Mouse (Mus musculus) adrenal gland, adult 18-20 months (tissue): Measurements from ENCODE around the gene Hnrnpr. TPM values are rescaled to one million over a fixed set of nuclear protein-coding genes. Genes with fewer than 3 reads are reported as not detected.

Experiments
- DNase-seq, 2 experiments: peaks; one replicate each; pipeline ENCODE4 v3.0.0; 2021 to 2022; ENCODE audit warnings: low spot score in 2 of 2
- total RNA-seq, 2 experiments: library from RNA; stranded (reverse); gene quantifications; 1 replicate in 1 of 2; 2 replicates in 1 of 2; pipeline ENCODE4 v1.2.3; 2021

Hnrnpr gene
- total RNA-seq, 2 experiments from 2014 or later: 52.2 to 64.3 TPM

- DNase-seq: no peak
These were observed 73.1 kb downstream of the Hnrnpr start for GRCm38 (mm10) chr4:136383839-136384238.

GRCm38 (mm10) chr4:136387261-136387660 is 76.5 kb downstream of the Hnrnpr start:
- DNase-seq: no peak

- no peak for DNase-seq
These were observed 91.1 kb downstream of the Hnrnpr start for GRCm38 (mm10) chr4:136401806-136402205.

GRCm38 (mm10) chr4:136407831-136408230 is 97.1 kb downstream of the Hnrnpr start:
- no peak for DNase-seq

Other genes starting within 250 kb of the Hnrnpr start
- gene Id3, start 167.4 kb upstream of the Hnrnpr start, total RNA-seq: 10 to 100 TPM; 47.4 to 77.7 TPM
- gene E2f2, start 138.5 kb upstream of the Hnrnpr start, total RNA-seq: 1 to 10 TPM; 1.9 to 3.2 TPM
- gene Asap3, start 104.6 kb upstream of the Hnrnpr start, total RNA-seq: 1 to 10 TPM; 1.6 to 2.8 TPM
- gene Tcea3, start 63.2 kb upstream of the Hnrnpr start, total RNA-seq: 1 to 10 TPM; 1.5 to 4.7 TPM
- gene Zfp46, start 26.3 kb upstream of the Hnrnpr start, total RNA-seq: 10 to 100 TPM; 15.5 to 17.2 TPM
- under 1 TPM in 1 of 2 experiments, not detected in 1; 0.35 TPM for gene Htr1d, start 112.6 kb downstream of the Hnrnpr start, total RNA-seq
- under 1 TPM; 0.45 to 0.46 TPM for gene 6030445D17Rik, start 151.3 kb downstream of the Hnrnpr start, total RNA-seq
- 10 to 100 TPM; 32.0 to 41.5 TPM for gene Luzp1, start 158.8 kb downstream of the Hnrnpr start, total RNA-seq